ENCODE assay signal across 8 mouse cellular contexts in genomic region chr15:97813452-97814204, GRCm38 (mm10). TPM values are rescaled to one million over a fixed set of nuclear protein-coding genes. Genes with fewer than 3 reads are reported as not detected.
DNase-seq lines count a peak whose midpoint lies in the region; ATAC-seq lines count a peak whose summit lies in the region.

No protein-coding gene starts in this region.

- 51% methylated on average over 21 of the region's 21 CpGs for WGBS in forebrain, embryonic 15.5 days
- WGBS in intestine, embryonic 16.5 days: 35% methylated on average over 21 of the region's 21 CpGs
- WGBS in liver, embryonic 11.5 days: 66% methylated on average over 21 of the region's 21 CpGs

- no peak overlapping the region for H3K4me2 ChIP-seq in forebrain, embryonic 15.5 days (replicated peaks)
- 0 out of 2 replicates have a peak overlapping the region, but pooled peaks have one; percentile 0 for H3K4me2 ChIP-seq in intestine, embryonic 16.5 days (ENCODE audit: low read depth, low read length)
- no peak overlapping the region for H3K4me2 ChIP-seq in liver, embryonic 11.5 days

- no peaks in the 10 kb centered on the region for H3K9me3 ChIP-seq in forebrain, embryonic 15.5 days
- no peaks in the 10 kb centered on the region for H3K9me3 ChIP-seq in intestine, embryonic 16.5 days (ENCODE audit: control insufficient read depth, low read length)
- no peaks in the 10 kb centered on the region for H3K9me3 ChIP-seq in liver, embryonic 11.5 days (ENCODE audit: control insufficient read depth, low read length)

- H3K4me3 ChIP-seq in forebrain, embryonic 15.5 days: no peak overlapping the region
- no peak overlapping the region for H3K4me3 ChIP-seq in intestine, embryonic 16.5 days (ENCODE audit: low read length)
- no peak overlapping the region for H3K4me3 ChIP-seq in liver, embryonic 11.5 days (ENCODE audit: low read depth, low read length)

- H3K9ac ChIP-seq in forebrain, embryonic 15.5 days (replicated peaks): no peak overlapping the region
- H3K9ac ChIP-seq in intestine, embryonic 16.5 days (ENCODE audit: low read depth, low read length): peak overlapping the region; percentile 23
- no peak overlapping the region for H3K9ac ChIP-seq in liver, embryonic 11.5 days (ENCODE audit: low read depth, low read length)

- H3K27ac ChIP-seq in forebrain, embryonic 15.5 days (replicated peaks): peak overlapping the region; percentile 74
- peak overlapping the region; percentile 3; the same call in 1 of the 2 replicates for H3K27ac ChIP-seq in intestine, embryonic 16.5 days (ENCODE audit: low read length)
- H3K27ac ChIP-seq in liver, embryonic 11.5 days (ENCODE audit: low read depth, low read length): no peak overlapping the region

- H3K27me3 ChIP-seq in forebrain, embryonic 15.5 days: no peaks in the 10 kb centered on the region
- H3K27me3 ChIP-seq in intestine, embryonic 16.5 days (replicated peaks; ENCODE audit: control insufficient read depth, insufficient read depth, low read length): no peaks in the 10 kb centered on the region
- H3K27me3 ChIP-seq in liver, embryonic 11.5 days (replicated peaks; ENCODE audit: control insufficient read depth, insufficient read depth, low read length): no peaks in the 10 kb centered on the region

- H3K4me1 ChIP-seq in forebrain, embryonic 15.5 days: peaks cover 29% of the 10 kb centered on the region
- H3K4me1 ChIP-seq in intestine, embryonic 16.5 days (ENCODE audit: control insufficient read depth, insufficient read depth, low read length): peaks cover 34% of the 10 kb centered on the region
- peaks cover 15% of the 10 kb centered on the region for H3K4me1 ChIP-seq in liver, embryonic 11.5 days (replicated peaks; ENCODE audit: control insufficient read depth, insufficient read depth, low read length)

- H3K36me3 ChIP-seq in forebrain, embryonic 15.5 days: peaks cover 7% of the 10 kb centered on the region; the same call in 1 of the 2 replicates
- H3K36me3 ChIP-seq in intestine, embryonic 16.5 days (ENCODE audit: control insufficient read depth, insufficient read depth, low read length): no peaks in the 10 kb centered on the region
- peaks cover 17% of the 10 kb centered on the region for H3K36me3 ChIP-seq in liver, embryonic 11.5 days (ENCODE audit: control insufficient read depth, insufficient read depth, low read length)

- peak; percentile 47 for ATAC-seq in forebrain, embryonic 15.5 days (replicated peaks)
- ATAC-seq in intestine, embryonic 16.5 days: 0 out of 2 replicates have a peak, but pooled peaks have one; percentile 25
- no peak for ATAC-seq in megakaryocyte-erythroid progenitor cell, adult 5-6 weeks (replicated peaks; ENCODE audit: low FRiP score, low TSS enrichment, poor library complexity, severe bottlenecking)
- no peak for ATAC-seq in liver, embryonic 11.5 days (replicated peaks; ENCODE audit: low FRiP score)

- peak; percentile 61 to 62 for DNase-seq in right cerebral cortex, postnatal 10 days (ENCODE audit: low spot score in 2 of 2)
- no peak for DNase-seq in right cerebral cortex, adult 18-20 months
- peak; percentile 74 for DNase-seq in lung, postnatal 36 days
- no peak for DNase-seq in embryo, embryonic 9.5 days (ENCODE audit: extremely low spot score)
- DNase-seq in liver, embryonic 11.5 days (ENCODE audit: low spot score): no peak

RNA-seq across cellular contexts. Expression of gene Hdac7, which starts 30.7 kb away (rescaled TPM):
- polyA plus RNA-seq in forebrain, embryonic 15.5 days (2015; fragmentation: Nextera tagmentation; extraction: Ambion mirVana): 25.9 and 26.6 TPM in 2 replicates
- 15.8 and 18.2 TPM in 2 replicates for polyA plus RNA-seq in intestine, embryonic 16.5 days (2015; fragmentation: Nextera tagmentation; extraction: Ambion mirVana)
- 129 and 194 TPM in 2 replicates for total RNA-seq in megakaryocyte-erythroid progenitor cell, adult 5-6 weeks (2014; fragmentation: Nextera tagmentation)
- 24.8 and 35.6 TPM in 2 replicates for total RNA-seq in megakaryocyte-erythroid progenitor cell, adult 5-6 weeks (2017)
- 28.1 and 33.5 TPM in 2 replicates for polyA plus RNA-seq in liver, embryonic 11.5 days (2014; fragmentation: Nextera tagmentation; extraction: Ambion mirVana)

RNA-seq across cellular contexts. Expression of gene Slc48a1, which starts 35.3 kb away (rescaled TPM):
- polyA plus RNA-seq in forebrain, embryonic 15.5 days (2015; fragmentation: Nextera tagmentation; extraction: Ambion mirVana): 64.9 and 66.6 TPM in 2 replicates
- 25.4 and 26.9 TPM in 2 replicates for polyA plus RNA-seq in intestine, embryonic 16.5 days (2015; fragmentation: Nextera tagmentation; extraction: Ambion mirVana)
- total RNA-seq in megakaryocyte-erythroid progenitor cell, adult 5-6 weeks (2014; fragmentation: Nextera tagmentation): 91.5 and 112 TPM in 2 replicates
- total RNA-seq in megakaryocyte-erythroid progenitor cell, adult 5-6 weeks (2017): 53.7 and 72.6 TPM in 2 replicates
- polyA plus RNA-seq in liver, embryonic 11.5 days (2014; fragmentation: Nextera tagmentation; extraction: Ambion mirVana): 55.0 and 62.1 TPM in 2 replicates

RNA-seq across cellular contexts. Expression of gene Rapgef3, which starts 45.9 kb away (rescaled TPM):
- 8.6 and 9.0 TPM in 2 replicates for polyA plus RNA-seq in forebrain, embryonic 15.5 days (2015; fragmentation: Nextera tagmentation; extraction: Ambion mirVana)
- polyA plus RNA-seq in intestine, embryonic 16.5 days (2015; fragmentation: Nextera tagmentation; extraction: Ambion mirVana): 7.9 and 8.5 TPM in 2 replicates
- 12.0 and 13.1 TPM in 2 replicates for total RNA-seq in megakaryocyte-erythroid progenitor cell, adult 5-6 weeks (2014; fragmentation: Nextera tagmentation)
- total RNA-seq in megakaryocyte-erythroid progenitor cell, adult 5-6 weeks (2017): 6.8 and 8.2 TPM in 2 replicates
- polyA plus RNA-seq in liver, embryonic 11.5 days (2014; fragmentation: Nextera tagmentation; extraction: Ambion mirVana): 4.1 and 4.5 TPM in 2 replicates

Comparison
In these comparisons a context has a peak if more than half of its experiments do, and no peak if none do; other contexts are left out.
1. DNase-seq: peak in right cerebral cortex, postnatal 10 days (2 of 2) and lung, postnatal 36 days (single experiment); none in right cerebral cortex, adult 18-20 months (single experiment), embryo, embryonic 9.5 days (single experiment) and liver, embryonic 11.5 days (single experiment).
2. ATAC-seq: peak in forebrain, embryonic 15.5 days (single experiment) and intestine, embryonic 16.5 days (single experiment); none in megakaryocyte-erythroid progenitor cell, adult 5-6 weeks (single experiment) and liver, embryonic 11.5 days (single experiment).